Comparison of ENCODE assay signal across 8 mouse cellular contexts in genomic region chr9:40685801-40686420, GRCm38 (mm10). TPM values are rescaled to one million over a fixed set of nuclear protein-coding genes. Genes with fewer than 3 reads are reported as not detected.
DNase-seq lines count a peak whose midpoint lies in the region; ATAC-seq and TF ChIP-seq lines count a peak whose summit lies in the region.

Gene Clmp, plus strand, starts transcription at chr9:40685962.

- no peaks in the 10 kb centered on the region for H3K27me3 ChIP-seq in forebrain, postnatal 0 days (ENCODE audit: insufficient read depth, low read length)
- peaks cover 26% of the 10 kb centered on the region for H3K27me3 ChIP-seq in intestine, postnatal 0 days (replicated peaks; ENCODE audit: control insufficient read depth, insufficient read depth, low read length)
- peaks cover 30% of the 10 kb centered on the region for H3K27me3 ChIP-seq in liver, embryonic 16.5 days (ENCODE audit: control insufficient read depth, insufficient read depth, low read depth, low read length)
- H3K27me3 ChIP-seq in stomach, embryonic 14.5 days (ENCODE audit: control insufficient read depth, insufficient read depth, low read length) = no peaks in the 10 kb centered on the region

- no peaks in the 10 kb centered on the region for H3K9me3 ChIP-seq in forebrain, postnatal 0 days (ENCODE audit: low read length)
- no peaks in the 10 kb centered on the region for H3K9me3 ChIP-seq in intestine, postnatal 0 days (ENCODE audit: control insufficient read depth)
- H3K9me3 ChIP-seq in liver, embryonic 16.5 days (replicated peaks; ENCODE audit: control insufficient read depth, low read length) = no peaks in the 10 kb centered on the region
- no peaks in the 10 kb centered on the region for H3K9me3 ChIP-seq in stomach, embryonic 14.5 days (ENCODE audit: control insufficient read depth, low read depth, low read length)

- H3K4me3 ChIP-seq in forebrain, postnatal 0 days (ENCODE audit: low read depth, low read length) = peak within 1 kb of the TSS; percentile 71
- H3K4me3 ChIP-seq in intestine, postnatal 0 days (ENCODE audit: low read depth, low read length) = peak within 1 kb of the TSS; percentile 51
- H3K4me3 ChIP-seq in liver, embryonic 16.5 days (ENCODE audit: low read depth, low read length) = peak within 1 kb of the TSS; percentile 54
- peak within 1 kb of the TSS; percentile 75 for H3K4me3 ChIP-seq in stomach, embryonic 14.5 days (ENCODE audit: low read depth, low read length)

- peak; percentile 33 for TF ChIP-seq CTCF in forebrain, postnatal 0 days (IDR thresholded peaks at IDR 0.05; ENCODE audit: low read depth)
- no peak for TF ChIP-seq CTCF in intestine, postnatal 0 days (IDR thresholded peaks at IDR 0.05; ENCODE audit: low read depth)

- 0% methylated on average over 45 of the region's 53 CpGs for WGBS in forebrain, postnatal 0 days
- WGBS in intestine, postnatal 0 days = 2% methylated on average over 39 of the region's 53 CpGs
- WGBS in liver, embryonic 16.5 days (ENCODE audit: insufficient replicate concordance) = 1% methylated on average over 43 of the region's 53 CpGs
- under 1% methylated on average over 53 of the region's 53 CpGs for WGBS in stomach, embryonic 14.5 days

- H3K36me3 ChIP-seq in forebrain, postnatal 0 days (ENCODE audit: insufficient read depth) = no peaks in the 10 kb centered on the region
- H3K36me3 ChIP-seq in intestine, postnatal 0 days (ENCODE audit: control insufficient read depth, insufficient read depth) = no peaks in the 10 kb centered on the region
- H3K36me3 ChIP-seq in liver, embryonic 16.5 days (ENCODE audit: control insufficient read depth, insufficient read depth) = no peaks in the 10 kb centered on the region
- no peaks in the 10 kb centered on the region for H3K36me3 ChIP-seq in stomach, embryonic 14.5 days (ENCODE audit: control insufficient read depth, insufficient read depth, low read length)

- ATAC-seq in cerebellum, adult (ENCODE audit: insufficient number of reproducible peaks, low FRiP score, low TSS enrichment) = peak; percentile 50; the same call in 1 of the 2 replicates
- peak; percentile 77 for ATAC-seq in forebrain, postnatal 0 days
- 0 out of 2 replicates have a peak, but pooled peaks have one; percentile 25 for ATAC-seq in intestine, postnatal 0 days
- ATAC-seq in liver, embryonic 16.5 days (ENCODE audit: low read depth) = no peak
- peak; percentile 68 for ATAC-seq in stomach, embryonic 14.5 days (ENCODE audit: insufficient number of reproducible peaks, insufficient read depth, low FRiP score, low read depth)

- no peak for DNase-seq in cerebellum, adult 9-10 months
- DNase-seq in thymus, postnatal 4 days = peak; percentile 10
- no peak for DNase-seq in thymus, adult 18-20 months
- peak; percentile 72 for DNase-seq in forebrain, postnatal 0 days

- H3K4me2 ChIP-seq in forebrain, postnatal 0 days (ENCODE audit: low read depth) = peak within 1 kb of the TSS; percentile 83
- peak within 1 kb of the TSS; percentile 71 for H3K4me2 ChIP-seq in intestine, postnatal 0 days (replicated peaks; ENCODE audit: low read depth)
- peak within 1 kb of the TSS; percentile 66 for H3K4me2 ChIP-seq in liver, embryonic 16.5 days (ENCODE audit: low read depth, low read length)
- H3K4me2 ChIP-seq in stomach, embryonic 14.5 days (replicated peaks; ENCODE audit: low read depth, low read length) = peak within 1 kb of the TSS; percentile 82

- H3K27ac ChIP-seq in forebrain, postnatal 0 days (ENCODE audit: low read depth, low read length) = peak within 1 kb of the TSS; percentile 94
- peak within 1 kb of the TSS; percentile 74 for H3K27ac ChIP-seq in intestine, postnatal 0 days (ENCODE audit: low read depth, low read length)
- no peak within 1 kb of the TSS for H3K27ac ChIP-seq in liver, embryonic 16.5 days (ENCODE audit: low read length)
- peak within 1 kb of the TSS; percentile 97 for H3K27ac ChIP-seq in stomach, embryonic 14.5 days (ENCODE audit: low read length)

- H3K9ac ChIP-seq in forebrain, postnatal 0 days = peak within 1 kb of the TSS; percentile 90
- H3K9ac ChIP-seq in intestine, postnatal 0 days (ENCODE audit: low read depth, low read length) = peak within 1 kb of the TSS; percentile 43
- H3K9ac ChIP-seq in liver, embryonic 16.5 days (ENCODE audit: low read depth, low read length) = peak within 1 kb of the TSS; percentile 28; the same call in 1 of the 2 replicates
- H3K9ac ChIP-seq in stomach, embryonic 14.5 days (replicated peaks; ENCODE audit: low read depth, low read length) = peak within 1 kb of the TSS; percentile 81

- peaks cover 13% of the 10 kb centered on the region; the same call in 1 of the 2 replicates for H3K4me1 ChIP-seq in forebrain, postnatal 0 days (ENCODE audit: insufficient read depth)
- peaks cover 4% of the 10 kb centered on the region; the same call in 1 of the 2 replicates for H3K4me1 ChIP-seq in intestine, postnatal 0 days (replicated peaks; ENCODE audit: control insufficient read depth, insufficient read depth, low read length)
- H3K4me1 ChIP-seq in liver, embryonic 16.5 days (ENCODE audit: control insufficient read depth, low read depth, low read length) = no peaks in the 10 kb centered on the region
- H3K4me1 ChIP-seq in stomach, embryonic 14.5 days (ENCODE audit: control insufficient read depth, insufficient read depth, low read length) = peaks cover 11% of the 10 kb centered on the region; the same call in 1 of the 2 replicates

RNA-seq across cellular contexts. Expression of gene Clmp, which starts in this region (rescaled TPM):
- 68.5 and 75.4 TPM in 2 replicates for total RNA-seq in forebrain, postnatal 0 days (2014; rRNA removed)
- 49.4 and 53.5 TPM in 2 replicates for polyA plus RNA-seq in forebrain, postnatal 0 days (2015; fragmentation: Nextera tagmentation; extraction: Ambion mirVana)
- polyA plus RNA-seq in intestine, postnatal 0 days (2015; fragmentation: Nextera tagmentation; extraction: Ambion mirVana) = 23.0 and 25.2 TPM in 2 replicates
- 0.61 and 1.2 TPM in 2 replicates for polyA plus RNA-seq in liver, embryonic 16.5 days (2015; fragmentation: Nextera tagmentation; extraction: Ambion mirVana)
- 40.9 and 42.9 TPM in 2 replicates for polyA plus RNA-seq in stomach, embryonic 14.5 days (2014; fragmentation: Nextera tagmentation; extraction: Ambion mirVana)

Comparison
In these comparisons a context has a peak if more than half of its experiments do, and no peak if none do; other contexts are left out.
1. RNA of gene Clmp (polyA plus RNA-seq): 49.4 to 53.5 TPM in forebrain, postnatal 0 days, 40.9 to 42.9 TPM in stomach, embryonic 14.5 days and 23.0 to 25.2 TPM in intestine, postnatal 0 days; 0.61 to 1.2 TPM in liver, embryonic 16.5 days; every median in the first group is over 10 times any median in the second.
2. DNase-seq: peak in thymus, postnatal 4 days (single experiment) and forebrain, postnatal 0 days (single experiment); none in cerebellum, adult 9-10 months (single experiment) and thymus, adult 18-20 months (0 of 2).
3. H3K9ac ChIP-seq: peak in every context shown above with its lines; median percentile 90 in forebrain, postnatal 0 days; 81 in stomach, embryonic 14.5 days; 43 in intestine, postnatal 0 days; 28 in liver, embryonic 16.5 days.
4. Peak in every context shown above with its lines, with median percentiles within 50 percentile points of each other: H3K4me2 ChIP-seq and H3K4me3 ChIP-seq.